Mouse (Mus musculus) MEL (cell line): ENCODE results near the gene Poc1b. TPM values are rescaled to one million over a fixed set of nuclear protein-coding genes. Genes with fewer than 3 reads are reported as not detected.

Experiments used
- DNase-seq: peaks from one replicate; pipeline ENCODE4 v3.0.0; 2011; ENCODE audit warnings: low read depth, low spot score
- H3K27ac ChIP-seq: 2 replicates; pipeline ENCODE4 v1.5.1; 2012; ENCODE audit warnings: low read depth, mild to moderate bottlenecking, control low read depth, low read length, moderate library complexity; ENCODE audit not compliant: control insufficient read depth
- H3K27me3 ChIP-seq, 2 experiments: fragments of 150-350 bp in 1 of 2; sonication (generic) in 1 of 2; 2 replicates each; pipeline ENCODE4 v1.6.1; 2012; ENCODE audit warnings: low read length in 2 of 2, mild to moderate bottlenecking in 2 of 2, improper control_type of control experiment in 1 of 2, moderate library complexity in 1 of 2; ENCODE audit not compliant: insufficient read depth in 2 of 2, control insufficient read depth in 1 of 2
- H3K36me3 ChIP-seq, 2 experiments: 2 replicates each; pipeline ENCODE4 v1.6.1; 2012 to 2014; ENCODE audit warnings: low read length in 2 of 2, improper control_type of control experiment in 1 of 2, inconsistent platforms in 1 of 2, mild to moderate bottlenecking in 1 of 2; ENCODE audit not compliant: insufficient read depth in 2 of 2, control insufficient read depth in 1 of 2
- H3K4me1 ChIP-seq, 2 experiments: fragments of 150-350 bp in 1 of 2; sonication (generic) in 1 of 2; 2 replicates each; pipeline ENCODE4 v1.6.1; 2012; ENCODE audit warnings: low read length in 2 of 2, improper control_type of control experiment in 1 of 2, mild to moderate bottlenecking in 1 of 2; ENCODE audit not compliant: insufficient read depth in 2 of 2, control insufficient read depth in 1 of 2
- H3K4me3 ChIP-seq, 2 experiments: fragments of 150-350 bp in 1 of 2; sonication (generic) in 1 of 2; 2 replicates each; pipeline ENCODE4 v1.5.1; 2012; ENCODE audit warnings: low read depth in 2 of 2, low read length in 2 of 2, mild to moderate bottlenecking in 2 of 2, moderate library complexity in 2 of 2, control low read depth in 1 of 2, improper control_type of control experiment in 1 of 2; ENCODE audit not compliant: control insufficient read depth in 1 of 2, insufficient read depth in 1 of 2
- H3K79me2 ChIP-seq: 2 replicates; pipeline ENCODE4 v1.6.1; 2012; ENCODE audit warnings: mild to moderate bottlenecking, low read length, moderate library complexity; ENCODE audit not compliant: control insufficient read depth, poor library complexity, insufficient read depth
- H3K9ac ChIP-seq: 2 replicates; pipeline ENCODE4 v1.6.1; 2012; ENCODE audit warnings: low read depth, mild to moderate bottlenecking, control low read depth, low read length, moderate library complexity; ENCODE audit not compliant: control insufficient read depth, poor library complexity, severe bottlenecking
- H3K9me3 ChIP-seq: fragments of 150-350 bp; sonication (generic); replicated peaks from 2 replicates; pipeline ENCODE4 v1.6.1; 2012; ENCODE audit warnings: mild to moderate bottlenecking, low read length, improper control_type of control experiment, moderate library complexity; ENCODE audit not compliant: insufficient read depth
- CHD2 ChIP-seq: IDR thresholded peaks from 2 replicates; pipeline ENCODE4 v1.6.1; 2011; ENCODE audit warnings: low read length, improper control_type of control experiment
- CTCF ChIP-seq, 3 experiments: IDR thresholded peaks in 2 of 3; conservative IDR thresholded peaks in 1 of 3; 2 replicates each; pipeline ENCODE4 v1.5.1; 2011 to 2012; ENCODE audit warnings: low read length in 3 of 3, low read depth in 2 of 3, mild to moderate bottlenecking in 2 of 3, improper control_type of control experiment in 1 of 3, inconsistent platforms in 1 of 3, mixed read lengths in 1 of 3, moderate library complexity in 1 of 3; ENCODE audit not compliant: control insufficient read depth in 1 of 3, insufficient read depth in 1 of 3, poor library complexity in 1 of 3, severe bottlenecking in 1 of 3
- E2F4 ChIP-seq: IDR thresholded peaks from 2 replicates; pipeline ENCODE4 v1.6.1; 2011; ENCODE audit warnings: low read depth, low read length, improper control_type of control experiment, borderline replicate concordance
- ELF1 ChIP-seq: IDR thresholded peaks from 2 replicates; pipeline ENCODE4 v1.6.1; 2014; ENCODE audit warnings: low read depth, mild to moderate bottlenecking, inconsistent platforms, low read length, improper control_type of control experiment, moderate library complexity
- EP300 ChIP-seq, 2 experiments: IDR thresholded peaks; 2 replicates each; pipeline ENCODE4 v1.6.1; 2011; ENCODE audit warnings: improper control_type of control experiment in 2 of 2, low read length in 2 of 2, low read depth in 1 of 2, mild to moderate bottlenecking in 1 of 2
- GABPA ChIP-seq: IDR thresholded peaks from 2 replicates; pipeline ENCODE4 v1.6.1; 2012; ENCODE audit warnings: low read depth, mild to moderate bottlenecking, inconsistent platforms, low read length, improper control_type of control experiment, moderate library complexity
- GATA1 ChIP-seq: IDR thresholded peaks from 2 replicates; pipeline ENCODE4 v1.6.1; 2011; ENCODE audit warnings: low read depth, low read length, improper control_type of control experiment
- HCFC1 ChIP-seq: IDR thresholded peaks from 2 replicates; pipeline ENCODE4 v1.6.1; 2012; ENCODE audit warnings: low read depth, mild to moderate bottlenecking, inconsistent platforms, low read length, improper control_type of control experiment, moderate library complexity
- JUND ChIP-seq: IDR thresholded peaks from 2 replicates; pipeline ENCODE4 v1.6.1; 2011; ENCODE audit warnings: low read depth, mild to moderate bottlenecking, improper control_type of control experiment, low read length
- MAFK ChIP-seq: IDR thresholded peaks from 2 replicates; pipeline ENCODE4 v1.6.1; 2011; ENCODE audit warnings: low read depth, mild to moderate bottlenecking, low read length, improper control_type of control experiment, borderline replicate concordance
- MAX ChIP-seq: IDR thresholded peaks from 2 replicates; pipeline ENCODE4 v1.6.1; 2011; ENCODE audit warnings: low read length, improper control_type of control experiment
- MAZ ChIP-seq: IDR thresholded peaks from 2 replicates; pipeline ENCODE4 v1.6.1; 2012; ENCODE audit warnings: low read depth, mild to moderate bottlenecking, inconsistent platforms, low read length, improper control_type of control experiment
- MXI1 ChIP-seq: IDR thresholded peaks from 2 replicates; pipeline ENCODE4 v1.6.1; 2011; ENCODE audit warnings: mild to moderate bottlenecking, low read depth, low read length, improper control_type of control experiment
- MYB ChIP-seq: IDR thresholded peaks from 2 replicates; pipeline ENCODE4 v1.6.1; 2011; ENCODE audit warnings: mild to moderate bottlenecking, low read depth, low read length, improper control_type of control experiment
- MYC ChIP-seq: IDR thresholded peaks from 2 replicates; pipeline ENCODE4 v1.6.1; 2011; ENCODE audit warnings: low read depth, mild to moderate bottlenecking, low read length, improper control_type of control experiment, moderate library complexity
- NELFE ChIP-seq: IDR thresholded peaks from 2 replicates; pipeline ENCODE4 v1.6.1; 2011; ENCODE audit warnings: low read depth, low read length, improper control_type of control experiment
- NRF1 ChIP-seq: IDR thresholded peaks from 2 replicates; pipeline ENCODE4 v1.6.1; 2014; ENCODE audit warnings: low read depth, mild to moderate bottlenecking, inconsistent platforms, low read length, improper control_type of control experiment, moderate library complexity; ENCODE audit not compliant: poor library complexity, insufficient read depth, severe bottlenecking
- POLR2A ChIP-seq, 2 experiments: IDR thresholded peaks; 2 replicates each; pipeline ENCODE4 v1.6.1; 2011 to 2012; ENCODE audit warnings: low read length in 2 of 2, mild to moderate bottlenecking in 2 of 2, control low read depth in 1 of 2, improper control_type of control experiment in 1 of 2, low read depth in 1 of 2, moderate library complexity in 1 of 2; ENCODE audit not compliant: control insufficient read depth in 1 of 2, insufficient read depth in 1 of 2, poor library complexity in 1 of 2
- RCOR1 ChIP-seq: IDR thresholded peaks from 2 replicates; pipeline ENCODE4 v1.6.1; 2012; ENCODE audit warnings: low read depth, mild to moderate bottlenecking, inconsistent platforms, low read length, improper control_type of control experiment
- SMC3 ChIP-seq: IDR thresholded peaks from 2 replicates; pipeline ENCODE4 v1.6.1; 2011; ENCODE audit warnings: low read depth, low read length, improper control_type of control experiment
- TBP ChIP-seq: IDR thresholded peaks from 2 replicates; pipeline ENCODE4 v1.8.0; 2011; ENCODE audit warnings: low read depth, low read length, improper control_type of control experiment
- TCF12 ChIP-seq: IDR thresholded peaks from 2 replicates; pipeline ENCODE4 v1.6.1; 2014; ENCODE audit warnings: low read depth, mild to moderate bottlenecking, inconsistent platforms, low read length, improper control_type of control experiment, moderate library complexity
- UBTF ChIP-seq: IDR thresholded peaks from 2 replicates; pipeline ENCODE4 v1.6.1; 2012; ENCODE audit warnings: low read depth, mild to moderate bottlenecking, inconsistent platforms, low read length, improper control_type of control experiment, moderate library complexity, borderline replicate concordance; ENCODE audit not compliant: insufficient read depth
- USF1 ChIP-seq: IDR thresholded peaks from 2 replicates; pipeline ENCODE4 v1.6.1; 2014; ENCODE audit warnings: low read depth, mild to moderate bottlenecking, inconsistent platforms, low read length, improper control_type of control experiment, moderate library complexity
- ZC3H11A ChIP-seq: IDR thresholded peaks from 2 replicates; pipeline ENCODE4 v1.6.1; 2012; ENCODE audit warnings: low read depth, mild to moderate bottlenecking, inconsistent platforms, low read length, improper control_type of control experiment
- ZNF384 ChIP-seq: IDR thresholded peaks from 2 replicates; pipeline ENCODE4 v1.6.1; 2012; ENCODE audit warnings: low read depth, mild to moderate bottlenecking, inconsistent platforms, low read length, improper control_type of control experiment
- polyA plus RNA-seq, 2 experiments: library from polyadenylated mRNA; stranded (reverse) in 1 of 2; unstranded in 1 of 2; fragments of >175 nt in 1 of 2; fragments of >200 nt in 1 of 2; gene quantifications; 2 replicates each; pipeline versions ENCODE4 v1.2.1 to v1.2.4; 2012; ENCODE audit warnings: low replicate concordance in 2 of 2, low read depth in 1 of 2; ENCODE audit not compliant: insufficient read length in 2 of 2, insufficient read depth in 1 of 2, missing spikeins in 1 of 2
- total RNA-seq: library from RNA; depleted of rRNA; stranded (reverse); fragments of 300-350 nt; gene quantifications from 2 replicates; pipeline ENCODE4 v1.2.3, GENCODE M21; 2012

Poc1b gene
- total and polyA plus RNA-seq, 3 experiments = 3.3 to 15.3 TPM; not detected in 1

DNA sequence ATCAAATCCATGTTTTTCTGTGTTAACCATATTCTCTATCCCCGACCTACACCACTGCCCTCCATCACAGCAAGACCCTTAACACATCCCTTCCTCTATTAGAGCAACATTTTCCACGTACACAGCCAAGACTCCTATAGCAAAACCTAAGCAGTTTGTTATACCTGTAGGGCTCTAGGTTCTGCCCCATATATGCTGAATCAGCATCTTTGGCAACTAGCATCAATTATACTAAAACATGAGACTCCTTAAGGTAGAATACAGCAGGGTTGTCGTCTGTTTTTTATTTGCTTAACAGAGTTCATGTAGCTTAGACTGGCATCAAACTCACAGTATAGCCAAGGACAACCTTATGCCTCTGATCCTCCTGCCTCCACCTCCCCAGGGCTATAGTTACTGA, 1.3 kb upstream of the Poc1b start:
- Histone ChIP-seq H3K27ac (no peak overlapping the region), H3K36me3 (no peaks in the 10 kb centered on the region; a peak in 1 of 4 replicates), H3K4me1 (peaks cover 0 to 4% of the 10 kb centered on the region in 2 experiments; a peak in 1 of 4 replicates), H3K27me3 (no peaks in the 10 kb centered on the region), H3K4me3 (peak overlapping the region; percentile 21 to 77; a peak in 3 of 4 replicates), H3K79me2 (peaks cover 10% of the 10 kb centered on the region), H3K9ac (no peak overlapping the region), H3K9me3 (no peaks in the 10 kb centered on the region)
- TF ChIP-seq ZNF384 (no peak), GABPA (no peak), ELF1 (no peak), MAFK (peak; percentile 91), NRF1 (no peak), ZC3H11A (no peak), JUND (no peak)
- peak; percentile 8 for DNase-seq

DNA sequence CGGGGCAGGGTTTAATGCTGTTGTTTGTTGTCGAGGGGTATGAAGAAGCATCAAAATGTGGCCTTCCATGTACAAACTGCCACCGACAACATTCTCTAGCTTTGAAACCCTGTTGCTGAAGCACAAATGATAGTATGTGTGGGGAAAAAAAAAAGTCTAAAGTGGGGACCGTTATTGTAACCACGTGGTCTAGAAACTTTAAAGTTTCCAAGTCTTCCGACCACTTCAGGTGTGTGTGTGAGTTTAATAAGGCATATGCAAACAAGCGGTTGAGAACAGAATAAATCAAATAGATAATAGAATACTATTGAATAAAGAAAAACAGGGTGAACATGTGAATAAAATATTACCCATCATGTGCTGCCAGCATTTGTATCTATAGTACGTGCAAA, 529 bp upstream of the Poc1b start:
- DNase-seq = no peak
- H3K27me3 ChIP-seq = no peaks in the 10 kb centered on the region
- H3K4me1 ChIP-seq = peaks cover 0 to 4% of the 10 kb centered on the region in 2 experiments; a peak in 1 of 4 replicates
- peak overlapping the region; percentile 77 to 87 for H3K4me3 ChIP-seq
- peak overlapping the region; percentile 95 for H3K27ac ChIP-seq
- H3K9ac ChIP-seq = peak overlapping the region; percentile 86
- peaks cover 12% of the 10 kb centered on the region for H3K79me2 ChIP-seq
- no peaks in the 10 kb centered on the region for H3K9me3 ChIP-seq
- TF ChIP-seq USF1 = peak; percentile 72
- peak; percentile 74 for TF ChIP-seq ZNF384
- peak; percentile 60 for TF ChIP-seq MXI1
- TF ChIP-seq NELFE = no peak
- TF ChIP-seq MAX = peak; percentile 83
- TF ChIP-seq MYC = peak; percentile 81
- no peak for TF ChIP-seq GABPA
- H3K36me3 ChIP-seq = no peaks in the 10 kb centered on the region; a peak in 1 of 4 replicates

DNA sequence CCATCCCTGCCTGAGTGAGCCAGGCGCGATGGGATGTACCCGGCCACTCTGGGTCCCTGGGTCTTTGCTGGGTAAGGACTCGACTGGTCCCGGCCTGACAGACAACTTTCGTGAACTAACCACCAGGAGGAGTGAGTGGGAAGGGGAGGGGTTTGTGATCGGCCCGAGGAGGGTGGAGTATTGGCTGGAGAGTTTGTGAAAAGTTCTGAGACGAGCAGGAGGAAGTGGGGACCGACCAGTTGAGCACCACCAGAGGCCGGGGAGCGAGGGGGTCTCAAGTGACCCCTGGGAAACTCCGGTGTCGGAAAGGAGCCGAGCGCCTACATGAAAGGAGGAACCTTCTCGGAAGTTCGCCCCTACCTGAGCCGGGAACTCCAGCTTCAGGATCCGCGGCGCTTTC, 1.1 kb downstream of the Poc1b start, which contains the start of gene Galnt4:
TSS of gene Galnt4 (plus strand) at position 196 of the 400 bp plus-strand sequence.
- Histone ChIP-seq H3K9me3 (no peaks in the 10 kb centered on the region), H3K27ac (peak within 1 kb of the TSS; percentile 60), H3K4me3 (peak within 1 kb of the TSS; percentile 71 to 89), H3K4me1 (peaks cover 0 to 4% of the 10 kb centered on the region in 2 experiments; a peak in 1 of 4 replicates), H3K9ac (peak within 1 kb of the TSS; percentile 88), H3K79me2 (peaks cover 13% of the 10 kb centered on the region), H3K36me3 (no peaks in the 10 kb centered on the region; a peak in 1 of 4 replicates), H3K27me3 (no peaks in the 10 kb centered on the region)
- peak; percentile 85 for DNase-seq
- TF ChIP-seq TCF12 (0 out of 2 replicates have a peak, but pooled peaks have one; percentile 3), NELFE (peak; percentile 26; the same call in 1 of the 2 replicates), GATA1 (no peak), MXI1 (no peak), RCOR1 (no peak), EP300 (IDR thresholded peaks at IDR 0.05; ENCODE audit: low read depth in 1 of 2, low read length in 2 of 2) (no peak), UBTF (no peak), CHD2 (no peak), USF1 (no peak), MYB (no peak), E2F4 (no peak), CTCF (IDR thresholded peaks at IDR 0.05 in 2 of 3, conservative IDR thresholded peaks at IDR 0.05 in 1 of 3; ENCODE audit: control insufficient read depth in 1 of 3, insufficient read depth in 1 of 3, low read depth in 2 of 3, low read length in 3 of 3, poor library complexity in 1 of 3, severe bottlenecking in 1 of 3) (peak in 2 of 3 experiments; percentile 24 to 33; a peak in 4 of 6 replicates), TBP (no peak), POLR2A (IDR thresholded peaks at IDR 0.05; ENCODE audit: control insufficient read depth in 1 of 2, insufficient read depth in 1 of 2, low read depth in 1 of 2, low read length in 2 of 2, poor library complexity in 1 of 2) (peak; percentile 28 to 52; a peak in 1 of 4 replicates), HCFC1 (no peak; the same call in 1 of the 2 replicates), MAZ (peak; percentile 52; the same call in 1 of the 2 replicates), SMC3 (peak; percentile 42), JUND (no peak)
